Mouse (Mus musculus) stomach, embryonic 15.5 days (tissue): Measurements from ENCODE around the gene Syt8. TPM values are rescaled to one million over a fixed set of nuclear protein-coding genes. Genes with fewer than 3 reads are reported as not detected.

Source experiments
- ATAC-seq: fragments of 200-750 bp; cut with Nextera tagmentation; 2 replicates; pipeline ENCODE4 v1.8.0; 2017; ENCODE audit warnings: low read depth, moderate number of reproducible peaks, moderate TSS enrichment; ENCODE audit not compliant: insufficient read depth, low FRiP score
- H3K27ac ChIP-seq: fragments of 300-500 bp; sonication (generic); 2 replicates; pipeline ENCODE4 v1.5.1; 2015; ENCODE audit warnings: mild to moderate bottlenecking, inconsistent platforms
- H3K27me3 ChIP-seq: fragments of 300-500 bp; sonication (generic); replicated peaks from 2 replicates; pipeline ENCODE4 v1.6.1; 2015; ENCODE audit warnings: inconsistent platforms
- H3K36me3 ChIP-seq: fragments of 300-500 bp; sonication (generic); 2 replicates; pipeline ENCODE4 v1.6.1; 2015; ENCODE audit warnings: inconsistent platforms
- H3K4me1 ChIP-seq: fragments of 300-500 bp; sonication (generic); 2 replicates; pipeline ENCODE4 v1.6.1; 2015; ENCODE audit warnings: inconsistent platforms
- H3K4me2 ChIP-seq: fragments of 300-500 bp; sonication (generic); 2 replicates; pipeline ENCODE4 v1.6.1; 2015; ENCODE audit warnings: mild to moderate bottlenecking, inconsistent platforms
- H3K4me3 ChIP-seq: fragments of 300-500 bp; sonication (generic); replicated peaks from 2 replicates; pipeline ENCODE4 v1.5.1; 2015; ENCODE audit warnings: inconsistent platforms
- H3K9ac ChIP-seq: fragments of 300-500 bp; sonication (generic); 2 replicates; pipeline ENCODE4 v1.6.1; 2015; ENCODE audit warnings: inconsistent platforms
- H3K9me3 ChIP-seq: fragments of 300-500 bp; sonication (generic); 2 replicates; pipeline ENCODE4 v1.6.1; 2016; ENCODE audit warnings: inconsistent platforms
- WGBS: fragments of 180-500 bp; shearing (Covaris S2); methylation state at CpG from one replicate; pipeline ENCODE4 v1.1.7; 2015; 5-methylcytosine and 5-hydroxymethylcytosine counted together
- polyA plus RNA-seq: library from polyadenylated mRNA; unstranded; fragments of >200 nt; fragmentation: Nextera tagmentation; extraction: Ambion mirVana; gene quantifications from 2 replicates; pipeline ENCODE4 v1.2.1, GENCODE M21; 2015

Gene Syt8
- polyA plus RNA-seq, 1 experiment from 2014 or later, result 19.6 TPM

GRCm38 (mm10) chr7:142471414-142471861 lies 36.8 kb downstream of the Syt8 start:
- Histone ChIP-seq H3K36me3 (no peaks in the 10 kb centered on the region), H3K4me3 (peak overlapping the region; percentile 38), H3K27me3 (no peaks in the 10 kb centered on the region), H3K9ac (peak overlapping the region; percentile 51; the same call in 1 of the 2 replicates), H3K4me2 (peak overlapping the region; percentile 59), H3K4me1 (peaks cover 31% of the 10 kb centered on the region), H3K9me3 (no peaks in the 10 kb centered on the region), H3K27ac (peak overlapping the region; percentile 97)
- no peak for ATAC-seq
- WGBS, result 48% methylated on average over 6 of the region's 6 CpGs

DNA sequence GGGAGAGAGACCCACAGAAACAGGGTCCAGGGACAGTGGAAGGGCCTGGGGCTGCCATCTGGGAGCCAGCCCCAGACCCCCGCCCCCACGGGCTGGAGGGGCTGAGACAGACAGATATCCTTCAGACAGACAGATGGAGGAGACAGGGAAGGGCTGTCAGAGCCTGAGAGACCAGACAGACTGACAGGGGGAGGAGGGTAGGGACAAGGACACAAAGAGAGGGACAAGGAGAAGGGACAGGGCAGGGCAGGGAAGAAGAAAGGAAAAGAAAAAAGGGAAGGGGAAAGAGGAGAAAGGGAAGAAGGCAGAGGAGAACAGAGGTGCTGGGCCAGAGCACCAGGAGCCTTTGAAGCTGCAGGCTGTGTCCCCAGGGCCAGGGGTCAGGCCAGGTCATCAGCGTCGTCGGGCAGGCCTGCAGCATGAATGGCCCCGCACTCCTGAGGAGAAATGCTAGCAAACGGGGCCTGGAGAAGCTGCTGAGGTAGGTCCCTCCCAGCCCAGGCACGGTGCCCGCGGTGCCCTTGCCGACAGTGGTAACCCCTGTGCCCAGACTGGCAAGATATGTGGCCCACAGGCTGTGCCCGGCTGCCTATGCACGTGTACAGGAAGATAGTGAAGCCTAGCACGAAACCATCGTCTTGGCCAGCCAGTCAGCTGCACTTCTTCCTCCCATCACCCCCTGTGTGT lies 37.4 kb downstream of the Syt8 start:
- WGBS, result 27% methylated on average over 15 of the region's 15 CpGs
- H3K9me3 ChIP-seq, result no peaks in the 10 kb centered on the region
- H3K4me3 ChIP-seq, result peak overlapping the region; percentile 38
- peaks cover 32% of the 10 kb centered on the region for H3K4me1 ChIP-seq
- peak overlapping the region; percentile 97 for H3K27ac ChIP-seq
- ATAC-seq, result no peak
- H3K9ac ChIP-seq, result peak overlapping the region; percentile 51
- H3K27me3 ChIP-seq, result no peaks in the 10 kb centered on the region
- H3K36me3 ChIP-seq, result no peaks in the 10 kb centered on the region
- peak overlapping the region; percentile 59 for H3K4me2 ChIP-seq

GRCm38 (mm10) chr7:142472936-142473335 lies 38.3 kb downstream of the Syt8 start:
- peak overlapping the region; percentile 97 for H3K27ac ChIP-seq
- no peaks in the 10 kb centered on the region for H3K9me3 ChIP-seq
- H3K4me1 ChIP-seq, result peaks cover 34% of the 10 kb centered on the region
- no peak for ATAC-seq
- H3K4me3 ChIP-seq, result peak overlapping the region; percentile 38
- no peaks in the 10 kb centered on the region for H3K36me3 ChIP-seq
- WGBS, result 77% methylated on average over 4 of the region's 4 CpGs
- peak overlapping the region; percentile 59 for H3K4me2 ChIP-seq
- H3K9ac ChIP-seq, result peak overlapping the region; percentile 51
- H3K27me3 ChIP-seq, result no peaks in the 10 kb centered on the region

DNA sequence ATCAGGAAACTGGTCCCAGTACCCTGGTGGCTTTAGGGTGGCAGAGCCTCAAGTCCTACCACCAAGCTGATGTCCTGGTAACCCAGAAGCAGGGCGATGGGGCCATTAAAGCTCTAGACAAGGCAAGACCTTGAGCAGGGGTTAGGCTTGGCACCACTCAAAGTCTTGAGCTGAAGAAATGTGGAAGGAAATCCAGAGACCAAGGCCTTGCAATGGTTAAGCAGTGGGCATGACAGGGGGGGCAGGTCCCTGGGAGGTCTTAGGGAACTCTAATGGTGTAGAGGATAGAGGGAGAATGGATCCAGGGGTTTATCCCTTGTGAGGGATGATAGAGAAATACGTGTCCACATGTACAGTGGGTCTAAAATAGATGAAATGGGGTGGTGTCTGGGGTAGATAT lies 38.8 kb downstream of the Syt8 start:
- Histone ChIP-seq H3K4me1 (peaks cover 37% of the 10 kb centered on the region), H3K9ac (peak overlapping the region; percentile 51; the same call in 1 of the 2 replicates), H3K4me3 (peak overlapping the region; percentile 38), H3K27ac (peak overlapping the region; percentile 97; the same call in 1 of the 2 replicates), H3K4me2 (peak overlapping the region; percentile 59), H3K36me3 (no peaks in the 10 kb centered on the region), H3K27me3 (no peaks in the 10 kb centered on the region), H3K9me3 (no peaks in the 10 kb centered on the region)
- no peak for ATAC-seq
- 64% methylated on average over 2 of the region's 2 CpGs for WGBS

GRCm38 (mm10) chr7:142474799-142475198 lies 40.1 kb downstream of the Syt8 start:
- Histone ChIP-seq H3K4me1 (peaks cover 42% of the 10 kb centered on the region), H3K27me3 (no peaks in the 10 kb centered on the region), H3K4me2 (peak overlapping the region; percentile 59), H3K36me3 (no peaks in the 10 kb centered on the region), H3K4me3 (peak overlapping the region; percentile 38), H3K9me3 (no peaks in the 10 kb centered on the region), H3K27ac (peak overlapping the region; percentile 97), H3K9ac (peak overlapping the region; percentile 50; the same call in 1 of the 2 replicates)
- ATAC-seq, result peak; percentile 37; the same call in 1 of the 2 replicates
- WGBS, result 65% methylated on average over 14 of the region's 14 CpGs

DNA sequence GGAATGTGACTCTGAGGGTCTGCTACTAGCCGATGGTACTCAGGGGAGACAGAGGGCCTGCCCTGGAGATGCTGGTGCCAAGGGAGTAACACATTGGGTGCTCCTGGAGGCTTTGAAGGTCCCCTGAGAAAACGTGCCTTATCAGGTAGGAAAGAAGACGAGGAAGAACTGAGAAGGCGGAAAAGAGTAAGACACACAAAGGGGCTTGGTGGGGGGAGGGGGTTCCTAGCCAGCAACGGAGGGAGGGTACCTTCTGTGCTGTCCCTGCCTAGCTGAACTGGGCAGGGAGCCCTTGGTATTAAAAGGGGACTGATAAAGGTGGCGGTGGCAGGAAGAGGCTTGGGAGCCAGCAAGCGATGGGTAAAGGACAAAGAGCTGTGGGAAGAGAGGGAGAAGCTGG lies 41.0 kb downstream of the Syt8 start:
- H3K4me2 ChIP-seq, result peak overlapping the region; percentile 59
- WGBS, result 52% methylated on average over 7 of the region's 7 CpGs
- peak overlapping the region; percentile 97 for H3K27ac ChIP-seq
- ATAC-seq, result no peak
- H3K9ac ChIP-seq, result 0 out of 2 replicates have a peak overlapping the region, but pooled peaks have one; percentile 50
- peak overlapping the region; percentile 38 for H3K4me3 ChIP-seq
- H3K4me1 ChIP-seq, result peaks cover 43% of the 10 kb centered on the region
- no peaks in the 10 kb centered on the region for H3K9me3 ChIP-seq
- no peaks in the 10 kb centered on the region for H3K27me3 ChIP-seq
- H3K36me3 ChIP-seq, result no peaks in the 10 kb centered on the region

- Histone ChIP-seq H3K36me3 (no peaks in the 10 kb centered on the region), H3K9ac (0 out of 2 replicates have a peak overlapping the region, but pooled peaks have one; percentile 17), H3K9me3 (no peaks in the 10 kb centered on the region), H3K27ac (peak overlapping the region; percentile 97), H3K4me1 (peaks cover 45% of the 10 kb centered on the region), H3K4me3 (peak overlapping the region; percentile 38), H3K27me3 (no peaks in the 10 kb centered on the region), H3K4me2 (peak overlapping the region; percentile 59)
- WGBS, result 80% methylated on average over 5 of the region's 5 CpGs
- ATAC-seq, result no peak
Observed at GRCm38 (mm10) chr7:142476271-142476670, 41.6 kb downstream of the Syt8 start.

DNA sequence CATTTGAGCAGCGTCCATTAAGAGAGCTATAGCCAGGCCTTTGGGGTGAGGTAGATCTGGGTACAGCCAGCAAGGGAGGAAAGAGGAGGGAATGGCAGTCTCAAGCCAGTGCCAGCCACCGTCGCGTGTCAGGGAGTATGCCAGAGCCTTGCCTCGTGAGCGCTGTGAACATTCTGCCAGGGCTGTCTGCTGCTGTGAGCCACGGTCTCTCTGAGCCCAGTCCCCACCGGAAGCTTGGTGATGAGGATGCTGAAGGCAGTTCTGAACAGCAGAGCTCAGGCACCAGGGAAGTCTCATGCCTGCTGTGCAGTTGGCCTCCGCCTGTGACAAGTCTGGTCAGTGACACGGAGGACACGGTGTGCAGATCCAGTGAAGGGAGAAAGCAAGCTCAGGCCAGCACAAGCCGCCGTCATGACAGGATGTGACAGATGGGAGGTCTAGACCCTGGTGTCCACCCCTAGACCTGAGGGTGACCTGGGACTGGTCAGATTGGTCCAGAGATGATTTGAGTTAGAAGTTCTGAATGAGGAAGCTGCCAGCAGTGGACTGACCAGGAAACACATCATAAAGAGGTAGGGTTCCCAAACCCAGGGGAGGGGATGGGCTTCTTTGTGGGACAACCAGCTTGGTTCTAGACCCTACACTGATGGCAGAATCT lies 42.3 kb downstream of the Syt8 start:
- Histone ChIP-seq H3K4me1 (peaks cover 47% of the 10 kb centered on the region), H3K36me3 (no peaks in the 10 kb centered on the region), H3K27ac (peak overlapping the region; percentile 97), H3K9me3 (no peaks in the 10 kb centered on the region), H3K27me3 (no peaks in the 10 kb centered on the region), H3K4me2 (peak overlapping the region; percentile 59), H3K9ac (peak overlapping the region; percentile 17; the same call in 1 of the 2 replicates), H3K4me3 (peak overlapping the region; percentile 38)
- no peak for ATAC-seq
- 64% methylated on average over 13 of the region's 13 CpGs for WGBS

GRCm38 (mm10) chr7:142478001-142478400 lies 43.4 kb downstream of the Syt8 start:
- H3K4me2 ChIP-seq, result peak overlapping the region; percentile 59
- H3K36me3 ChIP-seq, result no peaks in the 10 kb centered on the region
- H3K9me3 ChIP-seq, result no peaks in the 10 kb centered on the region
- peaks cover 55% of the 10 kb centered on the region for H3K4me1 ChIP-seq
- H3K9ac ChIP-seq, result no peak overlapping the region; the same call in 1 of the 2 replicates
- peak overlapping the region; percentile 97 for H3K27ac ChIP-seq
- ATAC-seq, result no peak
- 89% methylated on average over 6 of the region's 6 CpGs for WGBS
- H3K27me3 ChIP-seq, result no peaks in the 10 kb centered on the region
- H3K4me3 ChIP-seq, result peak overlapping the region; percentile 38

GRCm38 (mm10) chr7:142478574-142478973 lies 43.9 kb downstream of the Syt8 start:
- Histone ChIP-seq H3K4me1 (peaks cover 60% of the 10 kb centered on the region), H3K4me2 (peak overlapping the region; percentile 59), H3K27me3 (no peaks in the 10 kb centered on the region), H3K27ac (peak overlapping the region; percentile 97), H3K9me3 (no peaks in the 10 kb centered on the region), H3K36me3 (no peaks in the 10 kb centered on the region), H3K4me3 (peak overlapping the region; percentile 38), H3K9ac (no peak overlapping the region)
- ATAC-seq, result no peak
- 80% methylated on average over 2 of the region's 2 CpGs for WGBS

DNA sequence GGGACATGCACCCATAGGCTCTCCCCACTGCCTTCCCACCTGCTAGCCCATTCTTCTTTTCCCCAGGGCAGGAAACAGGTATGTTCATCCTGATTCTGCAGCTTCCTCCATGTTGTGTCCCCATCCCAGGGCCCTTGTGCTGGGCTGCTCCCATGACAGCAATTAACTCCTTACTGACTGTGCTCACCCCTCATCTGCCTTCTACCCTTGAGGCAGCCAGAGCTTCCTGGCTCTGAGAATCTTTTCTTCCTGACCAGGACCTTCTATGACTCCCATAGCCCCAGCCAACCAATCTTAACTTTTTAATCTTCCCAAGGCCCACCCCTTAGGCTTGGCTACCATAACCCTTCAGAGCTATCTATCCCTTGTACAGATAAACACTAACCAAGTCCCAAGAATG lies 44.7 kb downstream of the Syt8 start:
- H3K4me2 ChIP-seq, result peak overlapping the region; percentile 59; the same call in 1 of the 2 replicates
- H3K4me1 ChIP-seq, result peaks cover 62% of the 10 kb centered on the region
- H3K4me3 ChIP-seq, result no peak overlapping the region
- peak overlapping the region; percentile 97 for H3K27ac ChIP-seq
- no peaks in the 10 kb centered on the region for H3K9me3 ChIP-seq
- no peak overlapping the region for H3K9ac ChIP-seq
- H3K27me3 ChIP-seq, result no peaks in the 10 kb centered on the region
- no peak for ATAC-seq
- no peaks in the 10 kb centered on the region for H3K36me3 ChIP-seq

DNA sequence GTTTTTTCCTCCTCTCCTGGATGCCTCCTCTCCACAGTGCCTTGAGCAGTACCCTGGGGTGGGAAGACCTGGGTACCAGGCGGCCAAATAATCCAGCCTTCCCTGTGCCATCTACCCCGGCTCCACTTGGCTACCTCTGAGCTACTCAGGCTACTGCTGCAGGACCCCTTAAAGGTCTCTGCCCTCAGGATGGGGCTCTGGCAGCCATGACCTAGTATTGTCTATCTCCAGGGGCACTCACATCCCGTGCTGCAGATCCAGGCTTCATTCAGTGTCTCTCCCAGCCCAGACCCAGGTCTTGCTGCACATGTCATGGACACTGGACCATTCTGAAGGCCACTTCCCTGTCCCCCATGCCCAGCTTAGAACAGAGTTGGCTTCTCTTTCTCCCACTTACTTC lies 45.2 kb downstream of the Syt8 start:
- no peak overlapping the region for H3K4me2 ChIP-seq
- no peak overlapping the region for H3K9ac ChIP-seq
- no peaks in the 10 kb centered on the region for H3K9me3 ChIP-seq
- H3K4me3 ChIP-seq, result no peak overlapping the region
- no peaks in the 10 kb centered on the region for H3K27me3 ChIP-seq
- ATAC-seq, result no peak
- WGBS, result 86% methylated on average over 3 of the region's 3 CpGs
- H3K4me1 ChIP-seq, result peaks cover 60% of the 10 kb centered on the region
- H3K27ac ChIP-seq, result peak overlapping the region; percentile 97
- no peaks in the 10 kb centered on the region; the same call in 1 of the 2 replicates for H3K36me3 ChIP-seq
